Mouse (Mus musculus) heart, embryonic 14.5 days (tissue): ENCODE measurements around the gene Tmem269. TPM values are rescaled to one million over a fixed set of nuclear protein-coding genes. Genes with fewer than 3 reads are reported as not detected.

Source experiments
- ATAC-seq: fragments of 200-750 bp; cut with Nextera tagmentation; 2 replicates; pipeline ENCODE4 v1.8.0; 2017; ENCODE audit warnings: low read depth, moderate TSS enrichment; ENCODE audit not compliant: insufficient number of reproducible peaks, insufficient read depth, low FRiP score
- H3K27ac ChIP-seq, 2 experiments: fragments of 200-500 bp in 1 of 2; fragments of 300-500 bp in 1 of 2; sonication (generic) in 1 of 2; replicated peaks in 1 of 2; 2 replicates each; pipeline ENCODE4 v1.5.1; 2012 to 2014; ENCODE audit warnings: low read depth in 2 of 2, low read length in 2 of 2, control low read depth in 1 of 2, mild to moderate bottlenecking in 1 of 2, mixed read lengths in 1 of 2; ENCODE audit not compliant: control insufficient read depth in 1 of 2, insufficient read depth in 1 of 2
- H3K27me3 ChIP-seq: fragments of 300-500 bp; sonication (generic); 2 replicates; pipeline ENCODE4 v1.6.1; 2014; ENCODE audit warnings: mild to moderate bottlenecking, low read length, control low read depth; ENCODE audit not compliant: control insufficient read depth, insufficient read depth
- H3K36me3 ChIP-seq: fragments of 300-500 bp; sonication (generic); 2 replicates; pipeline ENCODE4 v1.6.1; 2014; ENCODE audit warnings: mild to moderate bottlenecking, control low read depth, low read length, mixed read lengths; ENCODE audit not compliant: control insufficient read depth, insufficient read depth
- H3K4me1 ChIP-seq, 2 experiments: fragments of 200-500 bp in 1 of 2; fragments of 300-500 bp in 1 of 2; sonication (generic) in 1 of 2; 2 replicates each; pipeline ENCODE4 v1.6.1; 2012 to 2014; ENCODE audit warnings: low read length in 2 of 2, control low read depth in 1 of 2, mixed read lengths in 1 of 2; ENCODE audit not compliant: control insufficient read depth in 2 of 2, insufficient read depth in 2 of 2
- H3K4me2 ChIP-seq: fragments of 300-500 bp; sonication (generic); 2 replicates; pipeline ENCODE4 v1.6.1; 2014; ENCODE audit warnings: mild to moderate bottlenecking, low read length
- H3K4me3 ChIP-seq, 2 experiments: fragments of 200-500 bp in 1 of 2; fragments of 300-500 bp in 1 of 2; sonication (generic) in 1 of 2; 2 replicates each; pipeline ENCODE4 v1.5.1; 2012 to 2014; ENCODE audit warnings: low read length in 2 of 2, mild to moderate bottlenecking in 2 of 2, control low read depth in 1 of 2, low read depth in 1 of 2, moderate library complexity in 1 of 2; ENCODE audit not compliant: control insufficient read depth in 1 of 2, insufficient read depth in 1 of 2
- H3K9ac ChIP-seq: fragments of 300-500 bp; sonication (generic); 2 replicates; pipeline ENCODE4 v1.6.1; 2014; ENCODE audit warnings: mild to moderate bottlenecking, low read length
- H3K9me3 ChIP-seq: fragments of 300-500 bp; sonication (generic); 2 replicates; pipeline ENCODE4 v1.6.1; 2016; ENCODE audit warnings: low read length, control low read depth; ENCODE audit not compliant: control insufficient read depth
- WGBS: fragments of 180-500 bp; shearing (Covaris S2); extraction: QIAGEN DNeasy Blood & Tissue Kit; methylation state at CpG from one replicate; pipeline ENCODE4 v1.1.7; 2014; 5-methylcytosine and 5-hydroxymethylcytosine counted together
- polyA plus RNA-seq: library from polyadenylated mRNA; unstranded; fragments of >200 nt; fragmentation: Nextera tagmentation; extraction: Ambion mirVana; gene quantifications from 2 replicates; pipeline ENCODE4 v1.2.1, GENCODE M21; 2014

Tmem269 gene
- polyA plus RNA-seq: 0.19 TPM in 1 of 2 replicates, not detected in the other

DNA sequence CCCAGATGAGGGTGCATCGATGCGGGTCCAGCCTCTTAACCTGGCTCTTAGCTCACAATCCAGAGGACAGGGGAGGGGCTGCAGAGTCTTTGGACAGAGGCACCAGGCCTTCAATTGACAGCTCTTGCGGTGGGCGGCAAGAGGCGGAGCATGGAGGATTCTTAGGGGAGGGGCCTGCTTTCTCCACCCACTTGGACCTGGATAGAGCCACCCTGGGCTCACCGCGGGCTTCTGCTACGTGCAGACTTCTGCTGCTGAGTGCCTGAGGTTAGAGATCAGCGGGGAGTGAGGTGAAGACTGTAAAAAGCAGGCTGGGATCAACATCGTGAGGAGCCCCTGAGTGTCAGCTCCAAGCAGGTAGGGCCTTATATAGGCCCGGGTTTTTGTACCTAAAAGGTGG, at the start of gene Tmem269:
Tmem269 (minus strand) TSS at position 49 of the 400 bp plus-strand sequence.
- ATAC-seq: no peak
- no peaks in the 10 kb centered on the region for H3K9me3 ChIP-seq
- no peak within 1 kb of the TSS for H3K27ac ChIP-seq
- WGBS: 9% methylated on average over 11 of the region's 11 CpGs
- no peaks in the 10 kb centered on the region for H3K27me3 ChIP-seq
- H3K4me1 ChIP-seq: peaks cover 15 to 18% of the 10 kb centered on the region in 2 experiments; a peak in 3 of 4 replicates
- H3K36me3 ChIP-seq: 0 out of 2 replicates have a peak, but pooled peaks cover 3% of the 10 kb centered on the region
- no peak within 1 kb of the TSS for H3K4me2 ChIP-seq
- no peak within 1 kb of the TSS for H3K4me3 ChIP-seq
- H3K9ac ChIP-seq: no peak within 1 kb of the TSS

- Histone ChIP-seq H3K4me2 (no peak overlapping the region), H3K36me3 (peaks cover 20% of the 10 kb centered on the region), H3K27ac (no peak overlapping the region), H3K4me1 (no peaks in the 10 kb centered on the region), H3K27me3 (no peaks in the 10 kb centered on the region), H3K9ac (no peak overlapping the region), H3K4me3 (no peak overlapping the region), H3K9me3 (no peaks in the 10 kb centered on the region)
- no peak for ATAC-seq
- 65% methylated on average over 13 of the region's 13 CpGs for WGBS
Observed at GRCm38 (mm10) chr4:119266606-119267005, 48.6 kb upstream of the Tmem269 start.

GRCm38 (mm10) chr4:119263459-119263858, 45.4 kb upstream of the Tmem269 start:
- H3K9ac ChIP-seq: no peak overlapping the region
- H3K27me3 ChIP-seq: no peaks in the 10 kb centered on the region
- H3K36me3 ChIP-seq: no peaks in the 10 kb centered on the region
- no peak overlapping the region for H3K4me3 ChIP-seq
- no peak for ATAC-seq
- no peak overlapping the region for H3K27ac ChIP-seq
- no peaks in the 10 kb centered on the region for H3K9me3 ChIP-seq
- peaks cover 4 to 5% of the 10 kb centered on the region in 2 experiments; a peak in 2 of 4 replicates for H3K4me1 ChIP-seq
- whole genome bisulfite sequencing: 50% methylated on average over 3 of the region's 3 CpGs
- H3K4me2 ChIP-seq: no peak overlapping the region

GRCm38 (mm10) chr4:119262483-119262882, 44.5 kb upstream of the Tmem269 start:
- H3K4me3 ChIP-seq: no peak overlapping the region
- no peak overlapping the region for H3K27ac ChIP-seq
- no peak overlapping the region for H3K4me2 ChIP-seq
- 87% methylated on average over 5 of the region's 5 CpGs for WGBS
- no peaks in the 10 kb centered on the region for H3K36me3 ChIP-seq
- H3K27me3 ChIP-seq: no peaks in the 10 kb centered on the region
- no peak overlapping the region for H3K9ac ChIP-seq
- H3K4me1 ChIP-seq: peaks cover 4 to 5% of the 10 kb centered on the region in 2 experiments; a peak in 2 of 4 replicates
- H3K9me3 ChIP-seq: no peaks in the 10 kb centered on the region
- no peak for ATAC-seq

- H3K36me3 ChIP-seq: no peaks in the 10 kb centered on the region
- no peak overlapping the region for H3K9ac ChIP-seq
- H3K27ac ChIP-seq: no peak overlapping the region
- ATAC-seq: no peak
- H3K9me3 ChIP-seq: no peaks in the 10 kb centered on the region
- no peaks in the 10 kb centered on the region for H3K27me3 ChIP-seq
- H3K4me3 ChIP-seq: no peak overlapping the region
- H3K4me2 ChIP-seq: no peak overlapping the region
- H3K4me1 ChIP-seq: peaks cover 4 to 5% of the 10 kb centered on the region in 2 experiments; a peak in 2 of 4 replicates
- 44% methylated on average over 7 of the region's 7 CpGs for WGBS
Observed at GRCm38 (mm10) chr4:119261087-119261713, 43.2 kb upstream of the Tmem269 start.

GRCm38 (mm10) chr4:119259344-119260254, 41.6 kb upstream of the Tmem269 start:
- Histone ChIP-seq H3K9ac (no peak overlapping the region), H3K4me3 (no peak overlapping the region), H3K9me3 (no peaks in the 10 kb centered on the region), H3K27ac (no peak overlapping the region), H3K4me2 (no peak overlapping the region), H3K36me3 (no peaks in the 10 kb centered on the region), H3K27me3 (no peaks in the 10 kb centered on the region), H3K4me1 (peaks cover 4 to 5% of the 10 kb centered on the region in 2 experiments; a peak in 3 of 4 replicates)
- WGBS: 73% methylated on average over 15 of the region's 15 CpGs
- no peak for ATAC-seq

DNA sequence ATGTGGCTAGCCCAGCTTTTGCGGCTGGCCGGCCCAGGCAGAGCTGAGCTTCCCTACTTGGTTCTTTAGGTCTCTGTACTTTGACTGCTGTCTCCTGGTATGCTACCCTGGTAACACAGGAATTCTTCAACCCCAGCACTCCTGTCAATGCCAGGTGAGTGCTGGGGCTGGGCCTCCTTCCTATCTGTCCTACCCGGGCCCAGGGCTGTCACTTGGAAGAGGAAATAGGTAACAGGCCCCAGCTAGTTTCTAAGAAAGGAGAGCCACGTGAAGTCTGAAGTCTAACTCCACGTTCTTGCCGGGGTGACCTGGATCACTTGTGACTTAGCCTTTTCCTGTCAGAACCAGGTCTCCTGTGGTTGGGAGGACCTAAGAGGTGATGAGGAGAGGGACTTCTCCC, 39.1 kb upstream of the Tmem269 start:
- WGBS: 60% methylated on average over 6 of the region's 6 CpGs
- no peaks in the 10 kb centered on the region for H3K9me3 ChIP-seq
- H3K4me1 ChIP-seq: peaks cover 12 to 15% of the 10 kb centered on the region in 2 experiments; a peak in 3 of 4 replicates
- H3K4me2 ChIP-seq: no peak overlapping the region
- no peak overlapping the region for H3K4me3 ChIP-seq
- H3K9ac ChIP-seq: no peak overlapping the region
- H3K27me3 ChIP-seq: no peaks in the 10 kb centered on the region
- ATAC-seq: no peak
- H3K36me3 ChIP-seq: no peaks in the 10 kb centered on the region
- H3K27ac ChIP-seq: no peak overlapping the region
